Mouse (Mus musculus) adrenal gland, postnatal 10 days (tissue): Measurements from ENCODE around the gene Arfgap3. TPM values are rescaled to one million over a fixed set of nuclear protein-coding genes. Genes with fewer than 3 reads are reported as not detected.
"Not testable (repeated sequence)": the region's sequence is repeated elsewhere in the genome, so short reads cannot be mapped to it uniquely, and the experiment has no call there.

ENCODE experiments used
- DNase-seq: peaks from one replicate; pipeline ENCODE4 v3.0.0; 2021; ENCODE audit warnings: mixed read lengths
- total RNA-seq, 2 experiments: library from RNA; stranded (reverse); gene quantifications; 2 replicates each; pipeline ENCODE4 v1.2.3; 2021

Gene Arfgap3
- total RNA-seq, 2 experiments from 2014 or later = 24.0 to 24.7 TPM

- no peak for DNase-seq
Measured at GRCm38 (mm10) chr15:83345898-83346529, 4.0 kb downstream of the Arfgap3 start.

GRCm38 (mm10) chr15:83344956-83345355, 5.1 kb downstream of the Arfgap3 start:
- DNase-seq = peak; percentile 45

- DNase-seq = no peak
Measured at GRCm38 (mm10) chr15:83344157-83344556, 5.9 kb downstream of the Arfgap3 start.

- DNase-seq = no peak
Measured at GRCm38 (mm10) chr15:83338908-83339307, 11.1 kb downstream of the Arfgap3 start.

GRCm38 (mm10) chr15:83337903-83338870, 11.9 kb downstream of the Arfgap3 start:
- no peak for DNase-seq

GRCm38 (mm10) chr15:83332373-83332772, 17.7 kb downstream of the Arfgap3 start:
- peak; percentile 32 for DNase-seq

- no peak for DNase-seq
Measured at GRCm38 (mm10) chr15:83328952-83329351, 21.1 kb downstream of the Arfgap3 start.

- DNase-seq = no peak
Measured at GRCm38 (mm10) chr15:83323071-83323470, 27.0 kb downstream of the Arfgap3 start.

GRCm38 (mm10) chr15:83314914-83315313, 35.1 kb downstream of the Arfgap3 start:
- DNase-seq = no peak

GRCm38 (mm10) chr15:83309878-83310277, 40.2 kb downstream of the Arfgap3 start:
- no peak for DNase-seq

- not testable (repeated sequence) for DNase-seq
Measured at GRCm38 (mm10) chr15:83308708-83309107, 41.3 kb downstream of the Arfgap3 start.

GRCm38 (mm10) chr15:83306181-83306580, 43.9 kb downstream of the Arfgap3 start:
- no peak for DNase-seq

GRCm38 (mm10) chr15:83305192-83305921, 44.7 kb downstream of the Arfgap3 start:
- peak; percentile 88 for DNase-seq

- no peak for DNase-seq
Measured at GRCm38 (mm10) chr15:83304804-83305191, 45.2 kb downstream of the Arfgap3 start.

GRCm38 (mm10) chr15:83303656-83304484, 46.2 kb downstream of the Arfgap3 start:
- DNase-seq = peak; percentile 83

- DNase-seq = no peak
Measured at GRCm38 (mm10) chr15:83299916-83300582, 50.0 kb downstream of the Arfgap3 start.

GRCm38 (mm10) chr15:83299450-83299849, 50.6 kb downstream of the Arfgap3 start:
- no peak for DNase-seq

GRCm38 (mm10) chr15:83298810-83299209, 51.2 kb downstream of the Arfgap3 start:
- no peak for DNase-seq

GRCm38 (mm10) chr15:83298313-83298712, 51.7 kb downstream of the Arfgap3 start:
- DNase-seq = no peak

GRCm38 (mm10) chr15:83296771-83297311, 53.2 kb downstream of the Arfgap3 start:
- no peak for DNase-seq

GRCm38 (mm10) chr15:83296050-83296449, 54.0 kb downstream of the Arfgap3 start:
- no peak for DNase-seq
